Mouse (Mus musculus) testis, adult 2 months (tissue): ENCODE results near the gene Krt18.

Experiments used
- CTCF ChIP-seq: fragments of 200-500 bp; IDR thresholded peaks from 2 replicates; pipeline ENCODE4 v1.5.1; 2012; ENCODE audit warnings: low read depth, mild to moderate bottlenecking, inconsistent platforms, low read length, moderate library complexity; ENCODE audit not compliant: control insufficient read depth, insufficient read depth, insufficient replicate concordance
- POLR2A ChIP-seq: fragments of 200-500 bp; IDR thresholded peaks from 2 replicates; pipeline ENCODE4 v1.6.1; 2012; ENCODE audit warnings: low read depth, mild to moderate bottlenecking, inconsistent platforms, low read length, moderate library complexity; ENCODE audit not compliant: control insufficient read depth

- TF ChIP-seq POLR2A = no peak
- no peak for TF ChIP-seq CTCF
Measured at GRCm38 (mm10) chr15:102079221-102079620, 51.2 kb downstream of the Krt18 start.
